Mouse (Mus musculus): ENCODE measurements around the gene Plxna2. TPM values are rescaled to one million over a fixed set of nuclear protein-coding genes. Genes with fewer than 3 reads are reported as not detected.
A peak's percentile ranks its signal among the peaks of the same experiment; 100 is the strongest.

The Plxna2 gene
- polyA plus RNA-seq, 2 experiments, result 1.1 to 1.2 TPM

DNA sequence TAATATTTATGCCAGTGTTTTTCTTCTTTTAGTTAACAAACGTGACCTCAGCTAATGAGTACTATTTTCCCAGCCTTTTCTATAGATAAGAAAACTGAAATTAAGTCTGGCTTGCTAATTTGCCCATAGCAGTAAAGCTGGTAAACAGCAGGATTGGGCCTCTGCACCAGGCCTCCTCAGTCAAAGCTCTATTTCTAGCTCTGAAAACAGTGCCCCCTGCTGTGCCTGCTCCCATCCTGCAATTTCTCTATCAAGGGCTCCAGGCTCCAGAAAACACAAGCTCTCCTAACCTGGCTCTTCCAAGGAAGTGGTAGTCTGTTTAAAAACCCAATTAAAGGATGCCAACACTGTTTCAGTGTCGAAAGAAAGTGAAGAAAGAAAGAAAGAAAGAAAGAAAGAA, 104.3 kb downstream of the Plxna2 start:
- Histone ChIP-seq H3K4me2 (ENCODE audit: low read depth) (no peak overlapping the region), H3K36me3 (replicated peaks; ENCODE audit: control insufficient read depth, insufficient read depth, low read depth) (no peaks in the 10 kb centered on the region), H3K9me3 (ENCODE audit: control insufficient read depth, low read length) (no peaks in the 10 kb centered on the region), H3K4me1 (replicated peaks; ENCODE audit: control insufficient read depth in 2 of 2, insufficient read depth in 2 of 2, low read length in 1 of 2) (no peaks in the 10 kb centered on the region), H3K9ac (replicated peaks) (no peak overlapping the region), H3K4me3 (ENCODE audit: insufficient read depth in 1 of 2, low read depth in 2 of 2, low read length in 2 of 2) (no peak overlapping the region), H3K27ac (no peak overlapping the region), H3K27me3 (ENCODE audit: control insufficient read depth, insufficient read depth, low read length) (no peaks in the 10 kb centered on the region)
- DNase-seq (ENCODE audit: low read depth in 3 of 3, low spot score in 3 of 3) (peak; percentile 20 to 36 (median 32)), ATAC-seq (ENCODE audit: insufficient read depth) (0 out of 2 replicates have a peak, but pooled peaks have one; percentile 43)
- TF ChIP-seq EP300 (IDR thresholded peaks at IDR 0.05; ENCODE audit: low read depth), result no peak
- TF ChIP-seq CTCF (IDR thresholded peaks at IDR 0.05; ENCODE audit: low read depth), result peak; percentile 67
- WGBS (ENCODE audit: insufficient replicate concordance), result 40% methylated on average over 2 of the region's 2 CpGs

- Histone ChIP-seq H3K36me3 (replicated peaks; ENCODE audit: control insufficient read depth, insufficient read depth, low read depth) (no peaks in the 10 kb centered on the region), H3K4me1 (replicated peaks; ENCODE audit: control insufficient read depth in 2 of 2, insufficient read depth in 2 of 2, low read length in 1 of 2) (0 out of 4 replicates have a peak, but pooled peaks cover 0 to 1% of the 10 kb centered on the region in 2 experiments), H3K4me2 (ENCODE audit: low read depth) (no peak overlapping the region), H3K4me3 (ENCODE audit: insufficient read depth in 1 of 2, low read depth in 2 of 2, low read length in 2 of 2) (no peak overlapping the region), H3K27ac (no peak overlapping the region), H3K9ac (replicated peaks) (no peak overlapping the region), H3K9me3 (ENCODE audit: control insufficient read depth, low read length) (no peaks in the 10 kb centered on the region), H3K27me3 (ENCODE audit: control insufficient read depth, insufficient read depth, low read length) (no peaks in the 10 kb centered on the region)
- no peak for ATAC-seq (ENCODE audit: insufficient read depth)
- no peak for TF ChIP-seq EP300 (IDR thresholded peaks at IDR 0.05; ENCODE audit: low read depth)
- TF ChIP-seq CTCF (IDR thresholded peaks at IDR 0.05; ENCODE audit: low read depth), result no peak
- 64% methylated on average over 2 of the region's 2 CpGs for WGBS (ENCODE audit: insufficient replicate concordance)
- DNase-seq (ENCODE audit: low read depth in 3 of 3, low spot score in 3 of 3), result no peak
Observed at GRCm38 (mm10) chr1:194734836-194735235, 116.8 kb downstream of the Plxna2 start.

DNA sequence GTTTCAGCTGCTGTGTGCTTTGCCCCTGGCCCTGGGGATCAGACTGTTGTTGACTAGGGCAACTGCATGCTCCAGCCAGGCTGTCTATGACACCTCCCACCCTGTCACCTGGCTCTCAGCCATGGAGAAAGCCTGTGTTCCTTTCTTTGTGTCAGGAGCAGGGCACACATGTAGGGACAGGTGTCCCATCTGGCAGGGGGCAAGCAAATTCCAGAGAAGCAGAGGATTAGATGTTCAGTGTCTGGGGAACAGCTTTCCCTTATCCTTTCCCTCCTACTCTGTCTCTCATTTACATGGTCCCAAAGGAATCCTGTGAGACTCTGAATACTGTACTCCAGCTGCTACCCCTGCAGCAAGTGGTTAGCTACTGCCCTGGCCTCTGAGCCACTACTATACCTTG, 121.9 kb downstream of the Plxna2 start:
- Histone ChIP-seq H3K4me3 (ENCODE audit: insufficient read depth in 1 of 2, low read depth in 2 of 2, low read length in 2 of 2) (no peak overlapping the region), H3K36me3 (replicated peaks; ENCODE audit: control insufficient read depth, insufficient read depth, low read depth) (no peaks in the 10 kb centered on the region), H3K9me3 (ENCODE audit: control insufficient read depth, low read length) (no peaks in the 10 kb centered on the region), H3K27me3 (ENCODE audit: control insufficient read depth, insufficient read depth, low read length) (no peaks in the 10 kb centered on the region), H3K4me1 (replicated peaks; ENCODE audit: control insufficient read depth in 2 of 2, insufficient read depth in 2 of 2, low read length in 1 of 2) (0 out of 4 replicates have a peak, but pooled peaks cover 0 to 1% of the 10 kb centered on the region in 2 experiments), H3K27ac (no peak overlapping the region), H3K9ac (replicated peaks) (no peak overlapping the region), H3K4me2 (ENCODE audit: low read depth) (no peak overlapping the region)
- no peak for TF ChIP-seq EP300 (IDR thresholded peaks at IDR 0.05; ENCODE audit: low read depth)
- no peak for TF ChIP-seq CTCF (IDR thresholded peaks at IDR 0.05; ENCODE audit: low read depth)
- ATAC-seq (ENCODE audit: insufficient read depth), result no peak; the same call in 1 of the 2 replicates
- DNase-seq (ENCODE audit: low read depth in 3 of 3, low spot score in 3 of 3), result no peak

DNA sequence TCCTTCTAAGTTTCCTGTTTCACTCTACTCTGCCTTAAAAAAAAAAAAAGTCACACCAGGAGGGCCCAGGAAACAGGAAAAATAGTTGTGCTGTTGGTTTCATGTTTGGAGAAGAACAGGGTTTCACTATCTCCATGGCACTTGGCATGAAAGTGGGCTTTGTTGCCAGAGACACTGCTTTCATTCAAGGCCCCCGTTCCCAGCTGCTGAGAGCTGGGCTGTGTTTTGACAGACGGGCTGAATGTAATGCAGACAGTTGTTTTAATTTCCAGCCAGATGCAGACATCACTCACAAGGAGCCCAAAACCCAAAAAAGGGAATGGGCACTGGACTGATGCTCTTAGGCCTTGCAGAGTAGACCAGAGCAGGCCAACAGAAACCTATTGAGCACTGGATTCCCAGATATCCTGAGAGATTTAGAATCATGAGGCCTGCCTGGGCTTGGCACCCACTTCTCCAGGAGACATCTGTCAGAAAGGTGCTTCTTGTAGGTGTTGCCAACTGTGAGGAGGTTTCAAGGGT, 124.9 kb downstream of the Plxna2 start:
- H3K9ac ChIP-seq (replicated peaks), result no peak overlapping the region
- no peaks in the 10 kb centered on the region for H3K27me3 ChIP-seq (ENCODE audit: control insufficient read depth, insufficient read depth, low read length)
- no peaks in the 10 kb centered on the region for H3K9me3 ChIP-seq (ENCODE audit: control insufficient read depth, low read length)
- WGBS (ENCODE audit: insufficient replicate concordance), result 46% methylated on average over 2 of the region's 2 CpGs
- DNase-seq (ENCODE audit: low read depth in 3 of 3, low spot score in 3 of 3) (no peak), ATAC-seq (ENCODE audit: insufficient read depth) (no peak)
- H3K36me3 ChIP-seq (replicated peaks; ENCODE audit: control insufficient read depth, insufficient read depth, low read depth), result no peaks in the 10 kb centered on the region
- H3K4me1 ChIP-seq (replicated peaks; ENCODE audit: control insufficient read depth in 2 of 2, insufficient read depth in 2 of 2, low read length in 1 of 2), result peaks cover 0 to 8% of the 10 kb centered on the region in 2 experiments; a peak in 2 of 4 replicates
- no peak overlapping the region for H3K27ac ChIP-seq
- TF ChIP-seq CTCF (IDR thresholded peaks at IDR 0.05; ENCODE audit: low read depth), result no peak
- TF ChIP-seq EP300 (IDR thresholded peaks at IDR 0.05; ENCODE audit: low read depth), result no peak
- no peak overlapping the region for H3K4me3 ChIP-seq (ENCODE audit: insufficient read depth in 1 of 2, low read depth in 2 of 2, low read length in 2 of 2)
- H3K4me2 ChIP-seq (ENCODE audit: low read depth), result no peak overlapping the region

DNA sequence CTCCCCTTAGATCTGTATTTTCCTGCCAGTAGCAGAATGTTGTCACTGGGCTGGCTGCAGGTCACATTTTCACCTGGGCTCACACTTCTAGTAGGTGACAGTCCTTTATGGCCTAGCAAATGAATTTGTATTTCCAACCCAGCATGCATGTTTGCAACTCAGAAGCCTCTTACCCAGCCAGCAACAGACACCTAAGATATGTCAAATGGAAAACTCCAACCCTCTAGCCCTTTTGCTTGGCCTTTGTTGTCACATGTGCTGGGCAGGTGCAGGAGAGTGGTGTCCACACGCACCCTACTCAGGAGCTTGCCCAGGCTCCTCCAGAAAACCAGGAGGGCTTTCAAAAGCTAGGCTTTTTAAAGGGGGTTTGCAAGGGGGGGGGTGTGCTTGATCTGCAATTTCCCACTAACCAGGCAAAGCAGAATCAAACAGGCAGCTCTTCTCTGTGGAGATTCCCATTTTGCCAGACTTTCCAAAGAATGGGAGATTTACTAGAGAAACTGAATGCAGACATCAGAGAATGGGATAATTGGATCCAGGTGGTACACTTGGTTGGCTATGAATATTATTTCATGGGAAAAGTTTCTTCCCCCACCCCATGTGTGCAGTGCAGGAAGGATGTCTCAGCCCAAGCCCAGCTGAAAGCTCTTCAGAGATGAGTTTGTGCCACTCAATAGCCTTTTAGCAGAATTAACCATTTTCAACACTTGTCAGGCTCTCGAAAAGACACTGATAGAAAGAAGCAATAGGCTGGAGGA, 127.3 kb downstream of the Plxna2 start:
- no peak overlapping the region for H3K4me3 ChIP-seq (ENCODE audit: insufficient read depth in 1 of 2, low read depth in 2 of 2, low read length in 2 of 2)
- H3K4me1 ChIP-seq (replicated peaks; ENCODE audit: control insufficient read depth in 2 of 2, insufficient read depth in 2 of 2, low read length in 1 of 2), result peaks cover 0 to 7% of the 10 kb centered on the region in 2 experiments; a peak in 2 of 4 replicates
- no peak overlapping the region for H3K9ac ChIP-seq (replicated peaks)
- no peaks in the 10 kb centered on the region for H3K27me3 ChIP-seq (ENCODE audit: control insufficient read depth, insufficient read depth, low read length)
- no peak for TF ChIP-seq EP300 (IDR thresholded peaks at IDR 0.05; ENCODE audit: low read depth)
- no peak for TF ChIP-seq CTCF (IDR thresholded peaks at IDR 0.05; ENCODE audit: low read depth)
- no peak overlapping the region for H3K27ac ChIP-seq
- DNase-seq (ENCODE audit: low read depth in 3 of 3, low spot score in 3 of 3) (no peak), ATAC-seq (ENCODE audit: insufficient read depth) (no peak)
- 54% methylated on average over 2 of the region's 2 CpGs for WGBS (ENCODE audit: insufficient replicate concordance)
- no peak overlapping the region for H3K4me2 ChIP-seq (ENCODE audit: low read depth)
- H3K9me3 ChIP-seq (ENCODE audit: control insufficient read depth, low read length), result no peaks in the 10 kb centered on the region
- no peaks in the 10 kb centered on the region for H3K36me3 ChIP-seq (replicated peaks; ENCODE audit: control insufficient read depth, insufficient read depth, low read depth)
